Mouse (Mus musculus) macrophage (primary cell): ENCODE data around the gene Camta1. TPM values are rescaled to one million over a fixed set of nuclear protein-coding genes. Genes with fewer than 3 reads are reported as not detected.

ENCODE experiments used
- H3K27ac ChIP-seq: fragments of 350-480 bp; formaldehyde crosslinking; 2 replicates; pipeline ENCODE4 v1.9.0; 2021
- H3K36me3 ChIP-seq: fragments of 350-480 bp; formaldehyde crosslinking; 2 replicates; pipeline ENCODE4 v1.9.0; 2021; ENCODE audit errors: inconsistent target
- H3K4me3 ChIP-seq: fragments of 350-480 bp; formaldehyde crosslinking; 2 replicates; pipeline ENCODE4 v1.9.0; 2021; ENCODE audit errors: inconsistent target
- H3K79me2 ChIP-seq: fragments of 350-480 bp; formaldehyde crosslinking; 2 replicates; pipeline ENCODE4 v1.9.0; 2021; ENCODE audit errors: inconsistent target
- WGBS: methylation state at CpG from one replicate; pipeline ENCODE4 v1.1.7; 2026; ENCODE audit warnings: inconsistent platforms; ENCODE audit not compliant: missing documents; 5-methylcytosine and 5-hydroxymethylcytosine counted together
- polyA plus RNA-seq: library from polyadenylated mRNA; stranded (reverse); fragments of 250-400 nt; gene quantifications from 3 replicates; pipeline ENCODE4 v1.2.4, GENCODE M21; 2018; ENCODE audit warnings: inconsistent platforms

The Camta1 gene
- polyA plus RNA-seq, 1 experiment from 2014 or later = 8.7 TPM

- WGBS = 2% methylated on average over 66 of the region's 69 CpGs
- H3K27ac ChIP-seq = no peak overlapping the region
- no peak overlapping the region for H3K4me3 ChIP-seq
These were observed 732.8 kb downstream of the Camta1 start for GRCm38 (mm10) chr4:151128641-151129541.

GRCm38 (mm10) chr4:151127636-151128548, 733.8 kb downstream of the Camta1 start:
- H3K36me3 ChIP-seq = no peaks in the 10 kb centered on the region
- no peak overlapping the region for H3K4me3 ChIP-seq
- H3K27ac ChIP-seq = no peak overlapping the region
- WGBS = 19% methylated on average over 10 of the region's 10 CpGs
- H3K79me2 ChIP-seq = no peaks in the 10 kb centered on the region

More at GRCm38 (mm10) chr4:151128641-151129541, 732.8 kb downstream of the Camta1 start:
- Histone ChIP-seq H3K79me2 (no peaks in the 10 kb centered on the region), H3K36me3 (no peaks in the 10 kb centered on the region)

- 85% methylated on average over 3 of the region's 3 CpGs for WGBS
- Histone ChIP-seq H3K27ac (no peak overlapping the region), H3K36me3 (no peaks in the 10 kb centered on the region), H3K4me3 (no peak overlapping the region), H3K79me2 (no peaks in the 10 kb centered on the region)
These were observed 742.8 kb downstream of the Camta1 start for GRCm38 (mm10) chr4:151118883-151119282.

- no peaks in the 10 kb centered on the region for H3K79me2 ChIP-seq
- no peaks in the 10 kb centered on the region for H3K36me3 ChIP-seq
- H3K27ac ChIP-seq = no peak overlapping the region
- 87% methylated on average over 7 of the region's 7 CpGs for WGBS
- no peak overlapping the region for H3K4me3 ChIP-seq
These were observed 747.1 kb downstream of the Camta1 start for GRCm38 (mm10) chr4:151114574-151114973.

GRCm38 (mm10) chr4:151111226-151111625, 750.5 kb downstream of the Camta1 start:
- 60% methylated on average over 8 of the region's 8 CpGs for whole genome bisulfite sequencing
- Histone ChIP-seq H3K36me3 (no peaks in the 10 kb centered on the region), H3K27ac (no peak overlapping the region), H3K79me2 (no peaks in the 10 kb centered on the region), H3K4me3 (no peak overlapping the region)

- H3K36me3 ChIP-seq = no peaks in the 10 kb centered on the region
- 15% methylated on average over 11 of the region's 20 CpGs for WGBS
- no peaks in the 10 kb centered on the region for H3K79me2 ChIP-seq
- no peak overlapping the region for H3K4me3 ChIP-seq
- H3K27ac ChIP-seq = no peak overlapping the region
These were observed 752.8 kb downstream of the Camta1 start for GRCm38 (mm10) chr4:151108834-151109241.

GRCm38 (mm10) chr4:151108028-151108771, 753.5 kb downstream of the Camta1 start:
- no peaks in the 10 kb centered on the region for H3K79me2 ChIP-seq
- 2% methylated on average over 70 of the region's 101 CpGs for WGBS
- H3K36me3 ChIP-seq = no peaks in the 10 kb centered on the region
- H3K4me3 ChIP-seq = no peak overlapping the region
- no peak overlapping the region for H3K27ac ChIP-seq

- Histone ChIP-seq H3K4me3 (no peak overlapping the region), H3K27ac (no peak overlapping the region)
- 7% methylated on average over 58 of the region's 60 CpGs for WGBS
These were observed 754.3 kb downstream of the Camta1 start for GRCm38 (mm10) chr4:151107131-151108001.

GRCm38 (mm10) chr4:151106468-151106867, 755.2 kb downstream of the Camta1 start:
- H3K4me3 ChIP-seq = no peak overlapping the region
- no peak overlapping the region for H3K27ac ChIP-seq
- no peaks in the 10 kb centered on the region for H3K36me3 ChIP-seq
- 54% methylated on average over 10 of the region's 10 CpGs for WGBS
- no peaks in the 10 kb centered on the region for H3K79me2 ChIP-seq

More at GRCm38 (mm10) chr4:151107131-151108001, 754.3 kb downstream of the Camta1 start:
- H3K79me2 ChIP-seq = no peaks in the 10 kb centered on the region
- H3K36me3 ChIP-seq = no peaks in the 10 kb centered on the region

GRCm38 (mm10) chr4:151105886-151106285, 755.8 kb downstream of the Camta1 start:
- H3K4me3 ChIP-seq = no peak overlapping the region
- H3K79me2 ChIP-seq = no peaks in the 10 kb centered on the region
- no peaks in the 10 kb centered on the region for H3K36me3 ChIP-seq
- 80% methylated on average over 6 of the region's 6 CpGs for WGBS
- H3K27ac ChIP-seq = no peak overlapping the region

GRCm38 (mm10) chr4:151104147-151104546, 757.5 kb downstream of the Camta1 start:
- 92% methylated on average over 10 of the region's 10 CpGs for WGBS
- Histone ChIP-seq H3K4me3 (no peak overlapping the region), H3K36me3 (no peaks in the 10 kb centered on the region)

GRCm38 (mm10) chr4:151103646-151104045, 758.0 kb downstream of the Camta1 start:
- no peaks in the 10 kb centered on the region for H3K36me3 ChIP-seq
- H3K4me3 ChIP-seq = no peak overlapping the region
- 88% methylated on average over 11 of the region's 11 CpGs for WGBS
- no peak overlapping the region for H3K27ac ChIP-seq
- no peaks in the 10 kb centered on the region for H3K79me2 ChIP-seq

More at GRCm38 (mm10) chr4:151104147-151104546, 757.5 kb downstream of the Camta1 start:
- H3K79me2 ChIP-seq = no peaks in the 10 kb centered on the region
- H3K27ac ChIP-seq = no peak overlapping the region

- Histone ChIP-seq H3K4me3 (no peak overlapping the region), H3K36me3 (no peaks in the 10 kb centered on the region), H3K79me2 (no peaks in the 10 kb centered on the region), H3K27ac (no peak overlapping the region)
- 97% methylated on average over 11 of the region's 11 CpGs for WGBS
These were observed 764.6 kb downstream of the Camta1 start for GRCm38 (mm10) chr4:151097104-151097438.
